Mouse (Mus musculus) MEL (cell line): ENCODE results near the gene Actr1a. TPM values are rescaled to one million over a fixed set of nuclear protein-coding genes. Genes with fewer than 3 reads are reported as not detected.

Experiments used
- DNase-seq: peaks from one replicate; pipeline ENCODE4 v3.0.0; 2011; ENCODE audit warnings: low read depth, low spot score
- H3K27ac ChIP-seq: 2 replicates; pipeline ENCODE4 v1.5.1; 2012; ENCODE audit warnings: low read depth, mild to moderate bottlenecking, control low read depth, low read length, moderate library complexity; ENCODE audit not compliant: control insufficient read depth
- H3K27me3 ChIP-seq, 2 experiments: fragments of 150-350 bp in 1 of 2; sonication (generic) in 1 of 2; 2 replicates each; pipeline ENCODE4 v1.6.1; 2012; ENCODE audit warnings: low read length in 2 of 2, mild to moderate bottlenecking in 2 of 2, improper control_type of control experiment in 1 of 2, moderate library complexity in 1 of 2; ENCODE audit not compliant: insufficient read depth in 2 of 2, control insufficient read depth in 1 of 2
- H3K36me3 ChIP-seq, 2 experiments: 2 replicates each; pipeline ENCODE4 v1.6.1; 2012 to 2014; ENCODE audit warnings: low read length in 2 of 2, improper control_type of control experiment in 1 of 2, inconsistent platforms in 1 of 2, mild to moderate bottlenecking in 1 of 2; ENCODE audit not compliant: insufficient read depth in 2 of 2, control insufficient read depth in 1 of 2
- H3K4me1 ChIP-seq, 2 experiments: fragments of 150-350 bp in 1 of 2; sonication (generic) in 1 of 2; 2 replicates each; pipeline ENCODE4 v1.6.1; 2012; ENCODE audit warnings: low read length in 2 of 2, improper control_type of control experiment in 1 of 2, mild to moderate bottlenecking in 1 of 2; ENCODE audit not compliant: insufficient read depth in 2 of 2, control insufficient read depth in 1 of 2
- H3K4me3 ChIP-seq, 2 experiments: fragments of 150-350 bp in 1 of 2; sonication (generic) in 1 of 2; 2 replicates each; pipeline ENCODE4 v1.5.1; 2012; ENCODE audit warnings: low read depth in 2 of 2, low read length in 2 of 2, mild to moderate bottlenecking in 2 of 2, moderate library complexity in 2 of 2, control low read depth in 1 of 2, improper control_type of control experiment in 1 of 2; ENCODE audit not compliant: control insufficient read depth in 1 of 2, insufficient read depth in 1 of 2
- H3K79me2 ChIP-seq: 2 replicates; pipeline ENCODE4 v1.6.1; 2012; ENCODE audit warnings: mild to moderate bottlenecking, low read length, moderate library complexity; ENCODE audit not compliant: control insufficient read depth, poor library complexity, insufficient read depth
- H3K9ac ChIP-seq: 2 replicates; pipeline ENCODE4 v1.6.1; 2012; ENCODE audit warnings: low read depth, mild to moderate bottlenecking, control low read depth, low read length, moderate library complexity; ENCODE audit not compliant: control insufficient read depth, poor library complexity, severe bottlenecking
- H3K9me3 ChIP-seq: fragments of 150-350 bp; sonication (generic); replicated peaks from 2 replicates; pipeline ENCODE4 v1.6.1; 2012; ENCODE audit warnings: mild to moderate bottlenecking, low read length, improper control_type of control experiment, moderate library complexity; ENCODE audit not compliant: insufficient read depth
- BHLHE40 ChIP-seq: IDR thresholded peaks from 2 replicates; pipeline ENCODE4 v1.6.1; 2012; ENCODE audit warnings: low read depth, mild to moderate bottlenecking, inconsistent platforms, low read length, improper control_type of control experiment, borderline replicate concordance
- CHD1 ChIP-seq: IDR thresholded peaks from 2 replicates; pipeline ENCODE4 v1.6.1; 2012; ENCODE audit warnings: low read depth, mild to moderate bottlenecking, inconsistent platforms, low read length, improper control_type of control experiment
- CTCF ChIP-seq, 3 experiments: IDR thresholded peaks in 2 of 3; conservative IDR thresholded peaks in 1 of 3; 2 replicates each; pipeline ENCODE4 v1.5.1; 2011 to 2012; ENCODE audit warnings: low read length in 3 of 3, low read depth in 2 of 3, mild to moderate bottlenecking in 2 of 3, improper control_type of control experiment in 1 of 3, inconsistent platforms in 1 of 3, mixed read lengths in 1 of 3, moderate library complexity in 1 of 3; ENCODE audit not compliant: control insufficient read depth in 1 of 3, insufficient read depth in 1 of 3, poor library complexity in 1 of 3, severe bottlenecking in 1 of 3
- EP300 ChIP-seq, 2 experiments: IDR thresholded peaks; 2 replicates each; pipeline ENCODE4 v1.6.1; 2011; ENCODE audit warnings: improper control_type of control experiment in 2 of 2, low read length in 2 of 2, low read depth in 1 of 2, mild to moderate bottlenecking in 1 of 2
- GATA1 ChIP-seq: IDR thresholded peaks from 2 replicates; pipeline ENCODE4 v1.6.1; 2011; ENCODE audit warnings: low read depth, low read length, improper control_type of control experiment
- KAT2A ChIP-seq: conservative IDR thresholded peaks from 2 replicates; pipeline ENCODE4 v1.6.1; 2012; ENCODE audit warnings: low read depth, low read length, improper control_type of control experiment, inconsistent platforms
- MAFK ChIP-seq: IDR thresholded peaks from 2 replicates; pipeline ENCODE4 v1.6.1; 2011; ENCODE audit warnings: low read depth, mild to moderate bottlenecking, low read length, improper control_type of control experiment, borderline replicate concordance
- MAX ChIP-seq: IDR thresholded peaks from 2 replicates; pipeline ENCODE4 v1.6.1; 2011; ENCODE audit warnings: low read length, improper control_type of control experiment
- MXI1 ChIP-seq: IDR thresholded peaks from 2 replicates; pipeline ENCODE4 v1.6.1; 2011; ENCODE audit warnings: mild to moderate bottlenecking, low read depth, low read length, improper control_type of control experiment
- NELFE ChIP-seq: IDR thresholded peaks from 2 replicates; pipeline ENCODE4 v1.6.1; 2011; ENCODE audit warnings: low read depth, low read length, improper control_type of control experiment
- POLR2AphosphoS2 ChIP-seq: IDR thresholded peaks from 2 replicates; pipeline ENCODE4 v1.6.1; 2011; ENCODE audit warnings: low read length, improper control_type of control experiment
- POLR2AphosphoS5 ChIP-seq: IDR thresholded peaks from 2 replicates; pipeline ENCODE4 v1.6.1; 2012; ENCODE audit warnings: low read depth, borderline replicate concordance, mild to moderate bottlenecking, inconsistent platforms, low read length, moderate library complexity, mixed read lengths
- RAD21 ChIP-seq: IDR thresholded peaks from 2 replicates; pipeline ENCODE4 v1.6.1; 2011; ENCODE audit warnings: mild to moderate bottlenecking, low read depth, low read length, improper control_type of control experiment
- SIN3A ChIP-seq: IDR thresholded peaks from 2 replicates; pipeline ENCODE4 v1.6.1; 2012; ENCODE audit warnings: low read length, improper control_type of control experiment, inconsistent platforms
- SMC3 ChIP-seq: IDR thresholded peaks from 2 replicates; pipeline ENCODE4 v1.6.1; 2011; ENCODE audit warnings: low read depth, low read length, improper control_type of control experiment
- UBTF ChIP-seq: IDR thresholded peaks from 2 replicates; pipeline ENCODE4 v1.6.1; 2012; ENCODE audit warnings: low read depth, mild to moderate bottlenecking, inconsistent platforms, low read length, improper control_type of control experiment, moderate library complexity, borderline replicate concordance; ENCODE audit not compliant: insufficient read depth
- USF1 ChIP-seq: IDR thresholded peaks from 2 replicates; pipeline ENCODE4 v1.6.1; 2014; ENCODE audit warnings: low read depth, mild to moderate bottlenecking, inconsistent platforms, low read length, improper control_type of control experiment, moderate library complexity
- ZC3H11A ChIP-seq: IDR thresholded peaks from 2 replicates; pipeline ENCODE4 v1.6.1; 2012; ENCODE audit warnings: low read depth, mild to moderate bottlenecking, inconsistent platforms, low read length, improper control_type of control experiment
- ZKSCAN1 ChIP-seq: IDR thresholded peaks from 2 replicates; pipeline ENCODE4 v1.6.1; 2012; ENCODE audit warnings: low read depth, mild to moderate bottlenecking, inconsistent platforms, low read length, improper control_type of control experiment, moderate library complexity
- ZNF384 ChIP-seq: IDR thresholded peaks from 2 replicates; pipeline ENCODE4 v1.6.1; 2012; ENCODE audit warnings: low read depth, mild to moderate bottlenecking, inconsistent platforms, low read length, improper control_type of control experiment
- polyA plus RNA-seq, 2 experiments: library from polyadenylated mRNA; stranded (reverse) in 1 of 2; unstranded in 1 of 2; fragments of >175 nt in 1 of 2; fragments of >200 nt in 1 of 2; gene quantifications; 2 replicates each; pipeline versions ENCODE4 v1.2.1 to v1.2.4; 2012; ENCODE audit warnings: low replicate concordance in 2 of 2, low read depth in 1 of 2; ENCODE audit not compliant: insufficient read length in 2 of 2, insufficient read depth in 1 of 2, missing spikeins in 1 of 2
- total RNA-seq: library from RNA; depleted of rRNA; stranded (reverse); fragments of 300-350 nt; gene quantifications from 2 replicates; pipeline ENCODE4 v1.2.3, GENCODE M21; 2012

Actr1a gene
- total and polyA plus RNA-seq, 3 experiments = 140 to 530 (median 193) TPM

GRCm38 (mm10) chr19:46394712-46395108 lies 838 bp downstream of the Actr1a start:
- peaks cover 0 to 16% of the 10 kb centered on the region in 2 experiments; a peak in 3 of 4 replicates for H3K4me1 ChIP-seq
- peak overlapping the region; percentile 57 for H3K9ac ChIP-seq
- no peak for TF ChIP-seq UBTF
- TF ChIP-seq MAX = peak; percentile 37; the same call in 1 of the 2 replicates
- no peak for TF ChIP-seq SMC3
- TF ChIP-seq SIN3A = no peak
- TF ChIP-seq ZNF384 = no peak
- TF ChIP-seq POLR2AphosphoS5 = no peak
- TF ChIP-seq ZC3H11A = no peak
- TF ChIP-seq NELFE = peak; percentile 48; the same call in 1 of the 2 replicates
- TF ChIP-seq BHLHE40 = no peak
- TF ChIP-seq USF1 = no peak
- no peak for TF ChIP-seq POLR2AphosphoS2
- TF ChIP-seq CHD1 = 0 out of 2 replicates have a peak, but pooled peaks have one; percentile 39
- 0 out of 2 replicates have a peak, but pooled peaks have one; percentile 12 for TF ChIP-seq KAT2A

DNA sequence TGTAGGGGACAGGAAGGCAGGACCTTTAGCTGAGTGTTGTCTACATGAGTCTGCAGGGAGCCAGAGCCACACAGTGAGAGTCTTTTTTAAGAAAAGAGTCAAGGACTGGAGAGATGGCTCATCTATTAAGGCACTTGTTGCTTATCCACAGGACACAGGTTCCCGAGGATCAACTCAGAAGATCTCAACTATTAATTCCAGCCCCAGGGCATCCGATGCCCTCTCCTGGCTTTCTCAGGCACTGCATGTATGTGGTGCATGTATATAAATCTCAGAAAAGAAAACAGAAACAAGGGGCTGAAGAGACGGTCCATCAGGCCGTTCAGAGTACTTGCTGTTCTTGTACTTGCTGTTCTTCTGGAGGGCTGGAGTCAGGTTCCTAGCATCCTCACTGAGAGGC lies 3.5 kb downstream of the Actr1a start:
- H3K79me2 ChIP-seq = peaks cover 66% of the 10 kb centered on the region
- DNase-seq = peak; percentile 82
- no peak overlapping the region for H3K27ac ChIP-seq
- H3K36me3 ChIP-seq = peaks cover 7% of the 10 kb centered on the region in 2 experiments
- peak; percentile 71 to 92 (median 77) for TF ChIP-seq CTCF (IDR thresholded peaks at IDR 0.05 in 2 of 3, conservative IDR thresholded peaks at IDR 0.05 in 1 of 3; ENCODE audit: control insufficient read depth in 1 of 3, insufficient read depth in 1 of 3, low read depth in 2 of 3, low read length in 3 of 3, poor library complexity in 1 of 3, severe bottlenecking in 1 of 3)
- no peak for TF ChIP-seq POLR2AphosphoS2
- TF ChIP-seq POLR2AphosphoS5 = no peak
- peak; percentile 71 for TF ChIP-seq RAD21
- no peak for TF ChIP-seq KAT2A
- TF ChIP-seq CHD1 = no peak
- TF ChIP-seq SMC3 = peak; percentile 82
- TF ChIP-seq SIN3A = peak; percentile 63; the same call in 1 of the 2 replicates
- TF ChIP-seq EP300 (IDR thresholded peaks at IDR 0.05; ENCODE audit: low read depth in 1 of 2, low read length in 2 of 2) = no peak
- TF ChIP-seq GATA1 = no peak
- peak; percentile 38; the same call in 1 of the 2 replicates for TF ChIP-seq MXI1
- TF ChIP-seq MAFK = no peak
- TF ChIP-seq ZKSCAN1 = no peak
- TF ChIP-seq ZC3H11A = peak; percentile 51; the same call in 1 of the 2 replicates
- peaks cover 0 to 9% of the 10 kb centered on the region in 2 experiments; a peak in 2 of 4 replicates for H3K4me1 ChIP-seq
- H3K9ac ChIP-seq = no peak overlapping the region
- no peak overlapping the region for H3K4me3 ChIP-seq
- H3K27me3 ChIP-seq = no peaks in the 10 kb centered on the region
- no peaks in the 10 kb centered on the region for H3K9me3 ChIP-seq

More at GRCm38 (mm10) chr19:46394712-46395108, 838 bp downstream of the Actr1a start:
- H3K27ac ChIP-seq = no peak overlapping the region; the same call in 1 of the 2 replicates
- peak overlapping the region; percentile 59 to 73 for H3K4me3 ChIP-seq
- peaks cover 67% of the 10 kb centered on the region for H3K79me2 ChIP-seq
- no peaks in the 10 kb centered on the region for H3K27me3 ChIP-seq
- no peaks in the 10 kb centered on the region for H3K9me3 ChIP-seq
- no peak for DNase-seq
- peaks cover 5 to 13% of the 10 kb centered on the region in 2 experiments for H3K36me3 ChIP-seq
